Mouse (Mus musculus) E14TG2a.4 (cell line): ENCODE measurements around the gene Nsmce1.

Experiments
- CTCF ChIP-seq: conservative IDR thresholded peaks from 2 replicates; pipeline ENCODE4 v1.5.1; 2014; ENCODE audit warnings: low read length
- POU5F1 ChIP-seq: IDR thresholded peaks from 2 replicates; pipeline ENCODE4 v1.6.1; 2014; ENCODE audit warnings: low read length, borderline replicate concordance

DNA sequence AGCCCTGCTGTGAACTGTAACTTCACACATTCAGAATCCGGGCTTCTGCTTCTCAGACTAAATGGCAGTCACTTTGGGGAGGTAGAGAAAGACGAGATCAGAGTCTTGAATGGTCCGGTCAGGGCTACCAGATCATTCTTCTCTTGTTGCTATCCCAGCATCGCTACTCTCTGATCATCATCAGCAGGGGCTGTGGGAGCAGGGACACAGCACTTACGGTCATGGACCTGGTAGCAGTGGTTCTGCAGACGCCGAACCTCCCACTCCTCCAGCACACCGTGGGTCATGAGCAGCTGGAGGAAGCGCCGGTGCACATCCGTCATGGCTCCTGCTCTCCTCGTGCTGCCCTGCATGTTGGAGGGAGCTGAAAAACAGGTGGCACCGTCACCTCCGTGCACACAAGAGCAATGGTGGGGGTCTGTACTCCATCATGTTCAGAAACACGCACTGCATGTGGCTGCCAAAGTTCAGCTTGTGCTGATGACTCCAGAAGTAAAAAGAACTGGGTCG is 5.2 kb downstream of the Nsmce1 start:
- TF ChIP-seq CTCF = no peak
- no peak for TF ChIP-seq POU5F1
